Mouse (Mus musculus): ENCODE data around the gene Mgat2. TPM values are rescaled to one million over a fixed set of nuclear protein-coding genes. Genes with fewer than 3 reads are reported as not detected.

Mgat2 gene
- total RNA-seq, 4 experiments from 2014 or later = 59.8 to 89.4 (median 61.3) TPM

GRCm38 (mm10) chr12:69179371-69179770, 4.6 kb upstream of the Mgat2 start:
- DNase-seq = no peak

GRCm38 (mm10) chr12:69181800-69182199, 2.2 kb upstream of the Mgat2 start:
- DNase-seq = no peak

GRCm38 (mm10) chr12:69184342-69185295, 662 bp downstream of the Mgat2 start:
- peak; percentile 44 for DNase-seq

- no peak for DNase-seq
These were observed 1.4 kb downstream of the Mgat2 start for GRCm38 (mm10) chr12:69185371-69185770.

GRCm38 (mm10) chr12:69186811-69187471, 3.0 kb downstream of the Mgat2 start:
- DNase-seq = no peak

GRCm38 (mm10) chr12:69190074-69190473, 6.1 kb downstream of the Mgat2 start:
- DNase-seq = no peak

GRCm38 (mm10) chr12:69190522-69190921, 6.6 kb downstream of the Mgat2 start:
- no peak for DNase-seq

GRCm38 (mm10) chr12:69191396-69191795, 7.4 kb downstream of the Mgat2 start:
- no peak for DNase-seq

GRCm38 (mm10) chr12:69192637-69193036, 8.7 kb downstream of the Mgat2 start:
- no peak for DNase-seq

- peak; percentile 59 for DNase-seq
These were observed 12.8 kb downstream of the Mgat2 start, which contains the start of gene Gm49383 for GRCm38 (mm10) chr12:69196444-69197377. Gene Gm49383, minus strand, starts transcription at chr12:69197104.

GRCm38 (mm10) chr12:69197378-69198163, 13.6 kb downstream of the Mgat2 start:
- peak; percentile 32 for DNase-seq

GRCm38 (mm10) chr12:69198164-69198535, 14.2 kb downstream of the Mgat2 start, which contains the start of gene Dnaaf2:
Gene Dnaaf2, minus strand, starts transcription at chr12:69198429.
- peak; percentile 75 for DNase-seq

GRCm38 (mm10) chr12:69198985-69199384, 15.0 kb downstream of the Mgat2 start:
- DNase-seq = no peak

GRCm38 (mm10) chr12:69204052-69204833, 20.3 kb downstream of the Mgat2 start, which contains the start of gene Gm49384:
Gene Gm49384, minus strand, starts transcription at chr12:69204267.
- DNase-seq = no peak

GRCm38 (mm10) chr12:69207396-69207795, 23.4 kb downstream of the Mgat2 start:
- no peak for DNase-seq

GRCm38 (mm10) chr12:69207926-69208325, 24.0 kb downstream of the Mgat2 start:
- no peak for DNase-seq

- DNase-seq = no peak
These were observed 24.6 kb downstream of the Mgat2 start for GRCm38 (mm10) chr12:69208520-69208919.

- no peak for DNase-seq
These were observed 26.4 kb downstream of the Mgat2 start for GRCm38 (mm10) chr12:69210056-69210979.

- no peak for DNase-seq
These were observed 27.1 kb downstream of the Mgat2 start for GRCm38 (mm10) chr12:69211057-69211456.

Data from adrenal gland, adult 8-10 months (tissue).